Mouse (Mus musculus): Measurements from ENCODE around the gene Cep89. TPM values are rescaled to one million over a fixed set of nuclear protein-coding genes. Genes with fewer than 3 reads are reported as not detected.

Gene Cep89
- polyA plus RNA-seq, 1 experiment from 2014 or later = 10.3 TPM

- Histone ChIP-seq H3K9me3 (ENCODE audit: low read length) (no peaks in the 10 kb centered on the region), H3K36me3 (replicated peaks; ENCODE audit: insufficient read depth, low read length) (peaks cover 37% of the 10 kb centered on the region), H3K4me3 (ENCODE audit: low read depth, low read length) (no peak overlapping the region), H3K27me3 (ENCODE audit: insufficient read depth, low read length) (no peaks in the 10 kb centered on the region), H3K4me1 (ENCODE audit: insufficient read depth) (no peaks in the 10 kb centered on the region), H3K9ac (replicated peaks) (no peak overlapping the region), H3K4me2 (ENCODE audit: low read depth, low read length) (no peak overlapping the region), H3K27ac (ENCODE audit: low read depth) (no peak overlapping the region)
- ATAC-seq = no peak
- DNase-seq = no peak
- TF ChIP-seq CTCF (IDR thresholded peaks at IDR 0.05; ENCODE audit: low read depth) = no peak
- no peak for TF ChIP-seq EP300 (IDR thresholded peaks at IDR 0.05; ENCODE audit: low read depth)
- 90% methylated on average over 10 of the region's 10 CpGs for WGBS (ENCODE audit: insufficient replicate concordance)
Measured at GRCm38 (mm10) chr7:35428146-35428545, 31.3 kb downstream of the Cep89 start.

- DNase-seq (no peak), ATAC-seq (no peak)
- Histone ChIP-seq H3K27ac (ENCODE audit: low read depth) (no peak overlapping the region), H3K36me3 (replicated peaks; ENCODE audit: insufficient read depth, low read length) (peaks cover 49% of the 10 kb centered on the region), H3K27me3 (ENCODE audit: insufficient read depth, low read length) (no peaks in the 10 kb centered on the region), H3K4me3 (ENCODE audit: low read depth, low read length) (no peak overlapping the region), H3K4me1 (ENCODE audit: insufficient read depth) (no peaks in the 10 kb centered on the region), H3K9me3 (ENCODE audit: low read length) (no peaks in the 10 kb centered on the region), H3K4me2 (ENCODE audit: low read depth, low read length) (no peak overlapping the region), H3K9ac (replicated peaks) (no peak overlapping the region)
- no peak for TF ChIP-seq EP300 (IDR thresholded peaks at IDR 0.05; ENCODE audit: low read depth)
- TF ChIP-seq CTCF (IDR thresholded peaks at IDR 0.05; ENCODE audit: low read depth) = no peak
- WGBS (ENCODE audit: insufficient replicate concordance) = 85% methylated on average over 9 of the region's 9 CpGs
Measured at GRCm38 (mm10) chr7:35435266-35435665, 38.4 kb downstream of the Cep89 start.

- H3K36me3 ChIP-seq (replicated peaks; ENCODE audit: insufficient read depth, low read length) = no peaks in the 10 kb centered on the region
- no peak overlapping the region for H3K27ac ChIP-seq (ENCODE audit: low read depth)
- no peak overlapping the region for H3K4me2 ChIP-seq (ENCODE audit: low read depth, low read length)
- WGBS (ENCODE audit: insufficient replicate concordance) = 43% methylated on average over 4 of the region's 4 CpGs
- ATAC-seq (no peak), DNase-seq (no peak)
- no peaks in the 10 kb centered on the region for H3K27me3 ChIP-seq (ENCODE audit: insufficient read depth, low read length)
- TF ChIP-seq CTCF (IDR thresholded peaks at IDR 0.05; ENCODE audit: low read depth) = no peak
- H3K9me3 ChIP-seq (ENCODE audit: low read length) = no peaks in the 10 kb centered on the region
- H3K4me1 ChIP-seq (ENCODE audit: insufficient read depth) = peaks cover 7% of the 10 kb centered on the region; the same call in 1 of the 2 replicates
- H3K9ac ChIP-seq (replicated peaks) = no peak overlapping the region
- H3K4me3 ChIP-seq (ENCODE audit: low read depth, low read length) = no peak overlapping the region
Measured at GRCm38 (mm10) chr7:35447501-35447900, 50.7 kb downstream of the Cep89 start.

- Histone ChIP-seq H3K27me3 (ENCODE audit: insufficient read depth, low read length) (no peaks in the 10 kb centered on the region), H3K9me3 (ENCODE audit: low read length) (no peaks in the 10 kb centered on the region), H3K27ac (ENCODE audit: low read depth) (no peak within 1 kb of the TSS), H3K9ac (replicated peaks) (no peak within 1 kb of the TSS), H3K36me3 (replicated peaks; ENCODE audit: insufficient read depth, low read length) (no peaks in the 10 kb centered on the region), H3K4me3 (ENCODE audit: low read depth, low read length) (no peak within 1 kb of the TSS), H3K4me1 (ENCODE audit: insufficient read depth) (peaks cover 7% of the 10 kb centered on the region; the same call in 1 of the 2 replicates), H3K4me2 (ENCODE audit: low read depth, low read length) (no peak within 1 kb of the TSS)
- DNase-seq (no peak), ATAC-seq (no peak; the same call in 1 of the 2 replicates)
- 22% methylated on average over 15 of the region's 15 CpGs for WGBS (ENCODE audit: insufficient replicate concordance)
- TF ChIP-seq EP300 (IDR thresholded peaks at IDR 0.05; ENCODE audit: low read depth) (no peak), CTCF (IDR thresholded peaks at IDR 0.05; ENCODE audit: low read depth) (no peak)
Measured at GRCm38 (mm10) chr7:35447996-35448846, 51.4 kb downstream of the Cep89 start, which contains the start of gene Slc7a9. Gene Slc7a9 (plus strand): TSS chr7:35448796.

- H3K27ac ChIP-seq (ENCODE audit: low read depth) = no peak overlapping the region
- H3K9me3 ChIP-seq (ENCODE audit: low read length) = no peaks in the 10 kb centered on the region
- H3K4me1 ChIP-seq (ENCODE audit: insufficient read depth) = peaks cover 7% of the 10 kb centered on the region; the same call in 1 of the 2 replicates
- TF ChIP-seq EP300 (IDR thresholded peaks at IDR 0.05; ENCODE audit: low read depth) = no peak
- TF ChIP-seq CTCF (IDR thresholded peaks at IDR 0.05; ENCODE audit: low read depth) = no peak
- WGBS (ENCODE audit: insufficient replicate concordance) = 51% methylated on average over 7 of the region's 7 CpGs
- DNase-seq (no peak), ATAC-seq (no peak)
- H3K36me3 ChIP-seq (replicated peaks; ENCODE audit: insufficient read depth, low read length) = no peaks in the 10 kb centered on the region
- H3K4me2 ChIP-seq (ENCODE audit: low read depth, low read length) = no peak overlapping the region
- H3K9ac ChIP-seq (replicated peaks) = no peak overlapping the region
- no peak overlapping the region for H3K4me3 ChIP-seq (ENCODE audit: low read depth, low read length)
- H3K27me3 ChIP-seq (ENCODE audit: insufficient read depth, low read length) = no peaks in the 10 kb centered on the region
Measured at GRCm38 (mm10) chr7:35448867-35449266, 52.0 kb downstream of the Cep89 start.

- no peak for ATAC-seq
- Histone ChIP-seq H3K27ac (ENCODE audit: low read depth) (no peak overlapping the region), H3K36me3 (replicated peaks; ENCODE audit: insufficient read depth, low read length) (no peaks in the 10 kb centered on the region), H3K27me3 (ENCODE audit: insufficient read depth, low read length) (no peaks in the 10 kb centered on the region), H3K4me2 (ENCODE audit: low read depth, low read length) (no peak overlapping the region), H3K9ac (replicated peaks) (no peak overlapping the region), H3K4me3 (ENCODE audit: low read depth, low read length) (no peak overlapping the region), H3K4me1 (ENCODE audit: insufficient read depth) (no peaks in the 10 kb centered on the region), H3K9me3 (ENCODE audit: low read length) (no peaks in the 10 kb centered on the region)
- TF ChIP-seq EP300 (IDR thresholded peaks at IDR 0.05; ENCODE audit: low read depth) (no peak), CTCF (IDR thresholded peaks at IDR 0.05; ENCODE audit: low read depth) (no peak)
- WGBS (ENCODE audit: insufficient replicate concordance) = 63% methylated on average over 4 of the region's 4 CpGs
- DNase-seq = no peak
Measured at GRCm38 (mm10) chr7:35456091-35456814, 59.4 kb downstream of the Cep89 start.
